Mouse (Mus musculus) colon, adult 2 months (tissue): ENCODE measurements around the gene Vav3. TPM values are rescaled to one million over a fixed set of nuclear protein-coding genes. Genes with fewer than 3 reads are reported as not detected.

ENCODE experiments used
- polyA plus RNA-seq: library from polyadenylated mRNA; depleted of rRNA; stranded (reverse); fragments of >200 nt; gene quantifications from 2 replicates; pipeline ENCODE4 v1.2.3, GENCODE M21; 2012; rRNA removed

The Vav3 gene
- 1.7 and 1.8 TPM in 2 replicates for polyA plus RNA-seq

GRCm38 (mm10) chr3:109340274-109341070 is at the start of gene Vav3:
Vav3 (plus strand) TSS chr3:109340653.

Other genes with a start within 250 kb of the Vav3 start
- gene Slc25a24, start 217.5 kb upstream of the Vav3 start, polyA plus RNA-seq = 83.7 and 116 TPM in 2 replicates